Mouse (Mus musculus) induced T-regulatory cell, adult 2 months (primary cell): Measurements from ENCODE around the gene Ddx18.

Experiments used
- DNase-seq: peaks from one replicate; pipeline ENCODE4 v3.0.0-alpha.2; 2012; ENCODE audit warnings: low read depth

Ddx18 gene

DNA sequence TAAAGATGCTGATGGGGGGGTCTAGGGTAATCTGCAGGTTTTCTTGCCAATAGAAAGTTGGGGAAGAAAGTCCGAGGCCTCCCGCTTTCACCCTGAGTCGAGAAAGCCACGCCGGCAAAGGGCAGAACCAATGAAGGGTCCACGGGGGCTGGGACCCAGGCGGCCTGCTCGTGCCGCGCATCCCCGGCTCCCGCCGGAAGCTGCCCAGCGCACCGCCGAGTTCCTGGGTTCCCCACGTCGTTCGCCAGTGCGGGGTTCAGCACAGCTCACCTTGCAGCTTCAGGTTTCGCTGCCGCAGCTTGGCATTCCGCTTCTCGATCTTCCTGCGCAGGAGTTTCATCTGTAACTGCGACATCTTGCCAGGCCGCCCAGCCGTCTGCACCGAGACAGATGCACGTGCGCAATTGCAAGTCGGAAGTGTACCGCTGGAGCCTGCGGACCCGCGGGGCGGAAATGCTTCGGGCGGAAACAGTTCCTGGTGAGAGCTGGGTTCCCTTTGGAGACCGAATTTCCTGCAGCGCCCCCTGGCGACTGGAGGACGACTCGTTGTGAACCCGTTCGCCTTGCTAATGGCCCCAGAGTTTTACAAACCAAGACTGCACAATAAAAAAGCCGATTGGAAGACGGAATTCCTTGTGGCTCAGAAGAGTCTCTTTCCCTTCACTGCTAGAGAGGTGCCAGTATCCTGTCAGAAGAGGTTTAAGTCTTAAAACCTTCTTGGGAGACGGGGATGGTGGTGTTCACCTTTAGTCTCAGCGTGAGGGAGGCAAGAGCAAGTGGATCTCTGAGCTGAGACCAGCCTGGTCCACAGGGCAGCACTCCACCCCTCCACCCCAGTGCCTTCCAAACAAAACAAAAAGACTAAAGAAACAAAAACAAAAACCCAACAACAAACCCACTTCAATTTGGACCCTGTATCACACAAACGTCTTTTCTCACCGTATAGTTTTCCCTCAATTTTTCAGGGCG lies at the start of gene Ddx18:
TSS of gene Ddx18 (minus strand) at position 469 of the 969 bp plus-strand sequence.
- peak; percentile 97 for DNase-seq

DNA sequence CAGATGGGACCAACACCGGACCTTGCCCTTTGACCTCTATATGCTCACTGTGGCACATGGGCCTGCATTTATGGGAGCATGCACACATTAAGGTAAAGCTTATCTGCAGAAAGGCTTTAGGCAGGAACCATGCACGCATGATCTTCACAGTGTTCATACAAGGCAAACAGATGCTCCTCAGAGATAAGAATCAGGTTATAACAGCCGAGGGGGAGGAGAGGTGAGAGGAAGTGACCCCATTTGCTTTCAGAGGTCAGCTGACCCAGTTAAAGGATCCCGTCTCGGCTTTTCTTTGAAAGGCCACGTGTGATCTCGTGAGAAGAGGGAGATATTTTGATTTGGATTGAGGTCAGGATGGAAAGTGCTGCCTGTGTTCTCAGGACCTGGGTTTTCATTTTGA lies 40.2 kb upstream of the Ddx18 start:
- no peak for DNase-seq

DNA sequence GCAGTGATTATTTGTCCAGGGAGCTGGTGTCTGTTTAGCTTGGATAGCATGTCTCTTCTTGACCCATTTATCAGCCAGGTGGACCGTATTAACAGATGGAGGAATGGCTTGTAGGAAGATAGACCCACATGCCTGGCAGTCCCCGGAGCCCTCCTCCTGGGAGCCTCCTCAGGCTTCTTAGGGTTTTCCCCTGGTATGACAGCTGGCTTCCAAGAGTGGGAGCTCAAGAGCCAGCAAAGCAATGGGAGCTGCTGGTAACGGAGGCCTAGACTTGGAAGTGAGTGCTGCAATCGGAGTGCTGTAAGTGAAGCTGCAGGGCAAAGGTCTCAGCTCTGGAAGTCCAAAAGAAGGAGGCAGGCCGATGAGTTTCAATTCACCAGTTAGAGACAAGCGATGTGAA lies 37.3 kb upstream of the Ddx18 start:
- no peak for DNase-seq

DNA sequence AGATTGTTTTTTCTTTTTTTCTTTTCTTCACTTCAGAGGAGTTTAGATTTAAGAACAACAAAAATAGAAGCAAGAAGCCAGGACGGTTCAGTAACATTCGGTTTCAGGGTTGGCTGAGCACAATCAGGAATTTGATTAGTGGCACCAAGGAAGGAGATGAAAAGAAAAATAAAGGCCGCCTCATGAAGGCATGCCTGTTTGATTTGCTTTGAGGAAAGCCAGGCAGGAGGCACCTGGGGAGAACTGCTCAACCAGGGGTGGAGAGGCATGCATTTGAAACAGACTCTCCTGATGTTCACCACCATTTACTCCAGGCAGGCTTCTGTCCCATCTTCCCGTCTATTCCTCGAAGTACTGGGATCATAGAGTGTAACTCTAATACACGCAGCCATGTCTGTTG lies 34.1 kb upstream of the Ddx18 start:
- DNase-seq: no peak

DNA sequence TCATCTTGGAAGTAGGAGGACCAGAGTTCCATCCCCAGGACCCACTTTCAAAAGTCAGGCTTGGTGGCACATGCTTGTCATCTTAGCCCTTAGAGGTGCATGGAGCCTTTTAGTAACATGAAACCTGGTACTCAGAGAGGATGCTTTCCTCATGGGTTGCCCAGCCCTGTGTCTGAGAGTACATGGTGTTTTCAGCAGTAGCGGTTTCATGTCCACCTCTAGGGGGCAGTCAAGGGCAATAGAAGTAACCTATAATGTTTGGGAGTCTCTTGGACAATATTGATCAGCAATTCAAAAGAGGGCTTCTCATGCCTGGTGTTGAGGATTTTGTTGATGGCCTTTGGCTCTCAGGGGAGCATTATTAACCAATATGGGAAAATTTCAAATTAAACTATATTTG lies 33.3 kb upstream of the Ddx18 start:
- DNase-seq: peak; percentile 26

DNA sequence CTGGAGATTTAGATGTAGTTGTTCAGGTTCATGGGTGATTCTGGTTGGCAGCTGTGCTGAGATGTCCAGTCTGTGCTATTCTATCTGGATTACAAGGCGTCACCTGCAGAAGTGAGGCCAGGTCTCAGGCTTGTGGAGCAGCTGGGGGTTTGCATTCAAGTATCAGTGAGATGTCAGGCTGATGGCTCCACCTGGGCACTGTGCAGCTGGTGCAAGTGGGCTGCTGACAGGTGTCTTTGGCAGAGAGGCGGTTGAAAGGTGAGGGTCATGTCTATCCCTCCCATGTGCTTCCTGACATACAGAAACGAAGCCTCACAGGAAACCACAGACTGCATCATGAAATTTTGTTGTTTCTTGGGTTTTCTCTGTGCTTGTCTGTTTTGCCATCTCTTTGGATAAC lies 30.6 kb upstream of the Ddx18 start:
- DNase-seq: no peak

DNA sequence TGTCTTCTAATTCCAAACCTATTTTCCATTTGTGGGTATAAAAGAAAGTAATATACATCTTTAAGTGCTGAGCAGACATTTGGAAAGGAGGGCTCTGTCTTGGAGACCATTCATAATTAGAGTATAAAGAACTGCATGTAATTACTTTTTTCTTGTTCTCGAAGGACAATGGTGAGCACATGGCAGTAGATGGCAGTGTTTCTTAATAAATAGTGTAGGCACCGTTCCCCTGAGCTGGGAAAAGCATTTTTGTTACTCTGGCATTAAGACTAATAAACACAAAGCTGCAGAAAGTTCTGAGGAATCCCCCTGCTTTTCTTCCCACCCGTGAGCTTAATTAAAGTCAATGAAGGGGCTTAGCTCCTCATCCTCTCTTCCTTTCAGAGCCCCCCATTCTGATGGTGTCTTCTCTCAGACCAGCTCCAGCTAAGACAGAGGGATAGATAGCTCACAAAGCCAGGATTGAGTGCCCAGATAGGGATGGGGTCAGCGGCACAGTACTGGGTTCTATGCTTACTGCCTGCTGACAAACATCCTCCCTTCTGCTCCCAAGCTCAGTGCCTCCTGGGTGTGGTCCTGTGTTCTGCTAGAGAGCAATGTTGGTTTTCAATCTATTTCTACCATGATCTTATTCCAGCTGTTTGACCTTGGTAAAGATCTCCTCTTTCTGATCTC lies 29.3 kb upstream of the Ddx18 start:
- no peak for DNase-seq

DNA sequence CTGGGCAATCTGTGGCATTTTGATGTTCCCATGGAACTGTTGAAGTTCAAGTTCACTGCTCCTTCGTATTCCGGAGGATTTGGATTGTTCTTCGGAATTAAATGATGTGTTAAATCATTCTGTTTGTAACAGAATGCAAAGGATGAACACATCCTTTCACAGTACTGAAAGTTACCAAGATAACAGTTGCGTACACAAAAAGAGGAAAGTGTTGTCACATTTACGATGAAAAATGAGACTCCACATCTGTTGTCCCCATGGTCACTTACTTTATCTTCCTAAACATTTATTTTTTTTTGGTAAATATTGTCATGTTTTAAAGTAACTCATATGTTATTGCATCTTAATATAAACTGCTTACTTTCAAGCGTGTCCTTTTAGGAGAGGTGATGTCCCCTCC lies 17.0 kb upstream of the Ddx18 start:
- DNase-seq: no peak

DNA sequence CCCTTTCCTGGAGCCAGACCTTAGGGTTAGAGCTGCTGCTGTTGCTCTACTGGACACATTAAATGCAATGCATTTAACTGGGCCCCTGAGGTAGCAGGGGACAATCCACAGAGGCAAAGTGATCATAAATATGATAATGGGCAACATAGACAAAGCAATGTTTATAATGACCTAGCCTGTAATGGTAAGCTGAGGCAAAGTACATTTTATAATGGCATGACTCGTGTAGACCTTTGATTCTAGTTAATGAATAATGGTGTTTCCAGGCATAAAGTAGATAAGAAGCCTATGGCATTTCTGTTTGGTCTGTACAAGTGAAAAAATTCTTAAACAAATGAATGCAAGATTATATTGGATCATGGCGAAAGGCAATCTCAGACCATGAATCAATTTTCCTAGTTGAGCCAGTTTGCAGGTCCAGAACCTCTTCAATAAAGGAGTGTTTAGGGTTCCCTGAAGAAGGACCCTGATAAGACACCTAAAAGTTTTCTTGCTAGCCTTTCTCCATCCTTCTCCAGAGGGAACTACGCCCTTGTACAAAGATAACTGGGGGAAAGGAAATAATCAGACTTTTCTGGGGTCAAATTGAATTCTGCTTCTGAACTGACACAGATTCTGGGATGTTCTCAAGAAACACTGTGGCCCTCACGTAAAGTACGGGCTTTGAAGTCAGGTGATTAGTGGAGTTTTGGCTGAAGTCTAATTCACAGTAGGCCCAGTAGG lies 13.5 kb upstream of the Ddx18 start:
- DNase-seq: no peak

DNA sequence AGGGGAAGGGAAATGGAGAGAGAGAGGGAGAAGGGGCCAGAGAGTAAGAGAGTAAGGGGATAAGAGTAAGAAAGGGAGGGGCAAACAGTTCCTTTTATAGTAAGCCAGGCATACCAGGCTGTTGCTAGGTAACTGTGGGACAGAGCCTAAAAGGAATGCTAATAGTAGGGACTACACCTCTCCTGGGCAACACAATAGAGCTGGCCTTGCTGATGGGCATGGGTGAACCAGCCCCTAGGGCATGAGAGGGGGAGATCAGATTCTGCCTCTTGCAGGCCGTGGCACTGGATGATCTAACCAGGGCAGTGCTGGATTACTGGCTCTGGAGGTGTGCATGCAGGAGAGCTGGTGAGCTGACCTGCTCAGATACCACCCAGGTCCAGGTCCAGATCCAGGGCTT lies 9.7 kb upstream of the Ddx18 start:
- no peak for DNase-seq

DNA sequence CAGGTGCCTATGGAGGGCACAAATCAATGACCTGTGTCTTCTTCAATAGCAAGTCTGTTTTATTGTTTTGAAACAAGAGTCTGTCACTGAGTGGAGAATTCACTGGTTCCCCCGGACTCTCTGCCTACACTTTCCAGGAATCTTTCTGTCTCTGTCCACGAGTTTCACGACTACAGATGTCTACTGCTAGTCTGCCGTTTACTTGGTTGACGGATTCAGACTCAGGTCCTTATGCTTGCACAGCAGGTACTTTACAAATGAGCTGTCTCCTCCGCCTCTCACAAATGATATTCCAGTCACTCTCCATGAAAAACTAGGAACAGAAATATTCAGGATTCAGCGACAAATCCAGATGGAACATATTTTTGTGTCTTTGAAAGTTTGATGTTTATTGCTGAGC lies 2.7 kb upstream of the Ddx18 start:
- DNase-seq: no peak

DNA sequence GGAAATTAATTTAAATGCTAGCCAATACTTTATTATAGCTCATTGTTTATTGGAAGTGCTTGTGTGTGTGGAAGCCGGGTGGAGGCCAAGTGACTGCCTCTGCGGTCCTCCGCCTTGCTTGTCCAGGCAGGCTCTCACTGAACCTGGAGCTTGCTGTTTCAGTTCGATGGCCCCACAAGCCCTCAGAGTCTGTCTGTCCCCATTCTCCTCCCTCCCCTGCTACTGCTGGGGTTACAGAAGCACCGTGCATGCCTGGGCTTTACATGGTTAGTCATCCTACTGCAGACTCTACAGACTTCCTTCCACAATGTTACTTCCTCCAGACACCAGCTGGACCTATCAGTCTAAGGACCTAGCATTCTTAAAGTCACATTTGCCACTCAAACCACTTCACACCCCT lies 9.9 kb downstream of the Ddx18 start:
- no peak for DNase-seq

DNA sequence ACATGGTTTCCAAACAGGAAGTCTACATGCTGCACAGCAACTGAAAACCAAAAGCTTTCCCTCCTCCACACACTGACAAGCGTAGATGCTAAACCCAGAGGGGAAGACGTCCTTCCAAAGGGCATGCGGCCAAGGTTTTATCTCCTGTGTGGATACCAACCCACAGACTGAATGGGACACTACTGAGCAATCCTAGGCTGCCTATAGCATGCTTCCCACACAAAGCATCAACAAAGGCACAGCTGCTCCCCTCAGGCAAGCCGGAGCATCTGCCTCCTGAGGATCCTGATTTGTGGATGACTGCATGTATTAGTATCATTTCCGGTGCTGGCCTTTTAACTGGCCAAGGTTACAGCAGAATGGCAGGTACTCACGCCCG lies 16.3 kb downstream of the Ddx18 start:
- no peak for DNase-seq

DNA sequence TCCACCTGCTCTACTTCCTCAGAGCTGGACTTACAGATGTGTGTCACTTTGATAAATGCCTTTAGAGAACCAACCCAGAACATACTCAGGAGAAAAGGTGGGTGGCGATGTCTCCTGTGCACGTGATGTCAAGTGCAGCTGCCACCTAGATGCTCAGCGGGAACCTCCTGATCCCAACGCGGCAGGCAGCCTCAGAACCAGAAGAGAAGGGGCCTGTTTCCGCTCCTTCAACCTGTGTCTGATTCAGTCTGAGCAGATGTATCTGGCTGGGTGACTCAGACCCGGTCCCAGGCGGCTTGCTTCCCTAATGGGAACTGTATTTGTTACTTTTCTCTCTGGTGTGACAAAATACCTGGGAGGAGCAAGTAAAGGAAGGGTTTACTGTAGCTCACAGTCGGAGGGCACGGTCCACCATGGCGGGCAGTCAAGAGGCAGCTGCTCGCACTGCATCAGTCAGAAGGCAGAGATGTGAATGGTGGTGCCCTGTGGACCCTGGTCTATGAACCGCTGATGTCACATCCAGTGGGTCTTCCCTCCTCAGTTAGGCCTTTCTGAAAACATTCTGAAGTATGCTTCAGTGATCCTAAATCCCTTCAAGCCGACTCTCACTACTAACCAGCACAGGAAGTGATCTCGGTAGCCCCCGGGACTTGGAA lies 16.9 kb downstream of the Ddx18 start:
- DNase-seq: no peak

DNA sequence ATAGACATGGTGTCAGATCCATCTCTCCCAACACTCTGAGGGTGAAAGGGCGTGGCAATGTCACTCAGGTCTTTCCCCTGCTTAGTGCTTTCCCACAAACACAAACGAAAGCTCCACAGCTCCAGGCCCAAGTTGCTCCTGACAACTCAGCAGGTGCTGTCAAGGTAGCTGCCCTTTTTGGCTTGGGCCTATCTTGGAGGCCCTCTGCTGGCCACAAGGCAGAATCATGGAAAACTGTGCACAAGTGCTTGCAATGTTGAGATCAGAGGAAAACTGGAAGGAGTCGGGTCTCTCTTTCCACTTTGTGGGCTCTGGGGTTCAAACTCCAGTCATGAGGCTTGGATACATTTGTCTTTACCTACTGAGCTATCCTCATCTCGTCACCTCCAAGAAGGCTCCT lies 18.3 kb downstream of the Ddx18 start:
- no peak for DNase-seq

DNA sequence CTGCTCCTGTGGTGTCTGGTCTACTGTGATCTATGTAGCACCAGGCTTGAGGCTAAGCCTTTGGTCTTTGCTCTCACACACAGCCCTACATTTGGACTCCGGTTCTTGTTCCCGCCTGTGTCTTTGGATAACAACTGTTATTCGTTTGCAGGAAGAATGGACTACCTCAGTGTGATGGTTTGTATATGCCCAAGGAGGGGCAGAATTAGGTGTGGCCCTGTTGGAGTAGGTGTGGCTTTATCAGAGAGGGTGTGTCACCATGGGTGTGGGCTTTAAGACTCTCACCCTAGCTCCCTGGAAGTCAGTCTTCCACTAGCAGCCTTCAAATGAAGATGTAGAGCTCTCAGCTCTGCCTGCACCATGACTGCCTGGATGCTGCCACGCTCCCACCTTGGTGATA lies 19.1 kb downstream of the Ddx18 start:
- DNase-seq: no peak

DNA sequence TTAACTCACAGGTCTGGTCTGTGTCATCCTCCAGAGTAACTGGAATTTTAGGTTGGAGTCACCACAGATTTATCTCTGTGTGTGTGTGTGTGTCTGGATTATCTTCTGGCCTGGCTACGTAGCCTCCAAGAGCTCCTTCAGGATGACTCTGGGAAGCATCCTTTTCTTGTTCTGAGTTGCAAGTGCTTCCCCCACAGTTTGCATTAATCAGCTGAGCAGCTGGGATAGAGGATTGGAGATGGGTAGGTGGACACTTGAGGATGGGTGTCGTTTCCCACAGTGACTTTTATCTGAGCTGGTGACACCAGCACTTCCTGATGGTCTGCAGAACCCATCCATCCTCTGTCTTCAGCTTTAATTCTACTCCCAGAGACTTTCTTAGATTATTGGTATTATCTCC lies 20.9 kb downstream of the Ddx18 start:
- DNase-seq: no peak

DNA sequence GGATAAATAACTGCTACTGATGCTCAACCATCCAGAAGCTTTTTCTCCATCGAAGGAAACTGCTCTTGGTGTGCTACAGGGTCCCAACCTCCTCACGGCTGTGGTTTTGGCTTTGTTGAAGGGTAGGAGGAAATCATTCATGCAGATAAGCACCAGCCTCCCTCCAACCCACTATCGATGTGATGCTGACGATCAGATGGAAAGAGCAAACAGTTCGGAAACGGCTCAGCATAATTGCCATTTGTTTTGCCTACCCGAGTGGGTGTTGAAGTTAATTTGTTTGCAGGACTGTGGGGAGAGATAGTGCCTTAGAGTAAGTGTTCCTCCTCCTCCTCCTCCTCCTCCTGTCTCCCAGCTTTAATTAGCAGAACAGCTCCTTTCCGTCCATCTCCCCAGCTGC lies 27.4 kb downstream of the Ddx18 start:
- no peak for DNase-seq

DNA sequence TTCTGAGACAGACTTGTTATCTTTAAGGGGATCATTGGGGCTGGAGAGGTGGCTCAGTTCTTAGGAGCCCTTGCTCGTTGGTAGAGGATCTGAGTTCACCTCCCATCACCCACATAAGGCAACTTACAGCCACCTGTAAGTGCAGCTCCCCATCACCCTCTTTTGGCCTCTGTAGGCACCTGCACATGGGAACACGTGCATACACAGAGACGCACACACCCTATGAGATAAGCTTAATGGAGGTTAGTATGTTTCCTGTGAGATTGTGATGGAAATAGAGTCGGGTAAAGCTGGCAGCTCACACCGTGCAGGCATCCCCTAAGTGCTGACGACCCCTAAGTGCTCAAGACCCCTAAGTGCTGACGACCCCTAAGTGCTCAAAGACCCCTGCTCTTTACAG lies 36.4 kb downstream of the Ddx18 start:
- no peak for DNase-seq

DNA sequence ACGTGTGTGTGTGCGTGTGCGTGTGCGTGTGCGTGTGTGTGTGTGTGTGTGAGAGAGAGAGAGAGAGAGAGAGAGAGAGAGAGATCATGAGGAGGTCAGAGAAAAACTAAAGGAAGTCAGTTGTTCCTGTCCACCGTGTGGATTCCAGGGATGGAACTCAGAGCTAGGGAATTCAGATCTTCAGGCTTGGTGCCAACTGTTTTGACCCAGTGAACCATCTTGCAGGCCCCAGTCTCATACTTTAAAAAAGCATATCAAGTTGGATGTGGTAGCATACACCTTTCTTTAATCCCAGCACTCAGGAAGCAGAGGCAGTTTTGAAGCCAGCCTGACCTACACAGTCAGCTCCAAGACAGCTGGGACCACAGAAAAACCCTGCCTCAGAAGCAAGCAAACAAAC lies 38.5 kb downstream of the Ddx18 start:
- no peak for DNase-seq

DNA sequence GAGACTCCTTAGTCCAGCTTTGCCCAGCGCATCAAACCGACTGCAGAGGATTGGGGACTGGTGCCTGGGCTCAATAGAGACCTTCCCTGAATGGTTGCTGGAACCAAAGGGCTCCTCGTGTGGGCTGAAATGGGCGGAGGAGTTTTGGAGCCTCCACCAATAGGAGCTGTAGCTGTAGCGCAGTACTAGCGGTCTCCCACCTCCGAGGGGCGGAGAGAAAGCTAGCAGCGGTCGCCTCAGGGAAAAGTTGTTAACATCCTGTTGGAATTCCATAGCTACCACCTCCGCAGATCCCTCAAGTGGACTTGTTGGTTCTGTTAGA lies 39.4 kb downstream of the Ddx18 start, which contains the start of gene Htr5b:
TSS of gene Htr5b (minus strand) at position 67 of the 322 bp plus-strand sequence.
- no peak for DNase-seq

DNA sequence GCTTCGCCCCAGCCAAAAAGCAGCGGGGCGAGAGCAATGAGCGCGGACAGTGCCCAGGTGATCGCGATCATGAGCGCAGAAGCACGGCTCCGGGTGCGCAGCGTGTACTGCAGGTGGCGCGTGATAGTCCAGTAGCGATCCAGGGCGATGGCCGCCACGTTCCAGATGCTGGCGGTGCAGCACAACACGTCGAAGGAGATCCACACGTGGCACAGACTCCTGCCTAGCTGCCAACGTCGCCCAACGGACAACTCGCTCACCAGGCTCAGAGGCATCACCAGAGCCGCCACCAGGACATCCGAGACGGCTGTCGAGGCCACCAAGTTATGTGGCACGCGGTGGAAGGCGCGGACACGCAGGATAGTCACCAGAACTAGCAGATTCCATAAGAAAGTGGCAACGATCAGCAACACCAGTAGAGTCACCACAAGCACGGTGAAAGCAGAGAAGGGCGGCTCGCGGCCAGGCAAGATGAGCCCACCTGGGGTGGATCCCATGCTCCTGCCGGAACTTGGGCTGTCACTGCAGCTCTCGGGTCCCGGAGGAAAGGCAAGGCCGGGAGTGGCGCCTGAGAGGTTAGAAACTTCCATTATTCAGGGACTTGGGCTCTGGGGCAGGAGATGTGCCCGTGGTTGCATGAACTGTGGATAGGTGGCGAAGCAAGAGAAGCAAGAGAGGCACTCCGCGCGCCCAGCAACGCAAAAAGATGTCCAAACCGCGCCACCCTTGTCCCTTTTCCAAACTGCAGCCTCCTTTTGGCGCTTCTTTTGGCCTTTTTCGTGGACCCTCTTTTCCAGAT lies 40.0 kb downstream of the Ddx18 start:
- no peak for DNase-seq
